Mouse (Mus musculus): Measurements from ENCODE around the gene Olfr1151. TPM values are rescaled to one million over a fixed set of nuclear protein-coding genes. Genes with fewer than 3 reads are reported as not detected.

Olfr1151 gene
- polyA plus RNA-seq (2012; rRNA removed): not detected in 2 replicates
- polyA plus RNA-seq (2014; fragmentation: Nextera tagmentation; extraction: Ambion mirVana): not detected in 2 replicates

DNA sequence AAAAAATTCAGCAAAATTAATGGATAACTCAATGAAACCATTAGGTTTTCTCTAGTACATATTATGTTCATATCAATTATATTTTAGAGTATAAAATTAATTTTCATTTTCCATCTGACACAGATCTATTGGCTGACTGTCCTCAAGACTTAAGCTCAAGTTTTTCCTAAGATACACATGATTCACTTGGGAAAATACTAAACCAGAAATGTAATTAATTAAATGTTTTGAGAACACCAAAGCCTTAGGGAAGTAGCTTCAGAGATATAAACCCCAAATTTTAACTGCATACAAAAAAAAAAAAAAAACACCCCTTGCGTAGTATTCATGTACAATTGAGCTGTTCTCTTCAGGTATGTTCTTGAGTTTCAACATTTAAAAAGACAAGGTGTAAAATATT lies at the start of gene Olfr1151:
Gene Olfr1151, plus strand, starts transcription at position 301 of the 400 bp plus-strand sequence.
- DNase-seq (ENCODE audit: low read depth in 3 of 3, low spot score in 3 of 3): no peak
- Histone ChIP-seq H3K9ac (replicated peaks) (no peak within 1 kb of the TSS), H3K36me3 (replicated peaks; ENCODE audit: control insufficient read depth, insufficient read depth, low read depth) (no peaks in the 10 kb centered on the region), H3K27me3 (ENCODE audit: control insufficient read depth, insufficient read depth, low read length) (no peaks in the 10 kb centered on the region), H3K4me3 (ENCODE audit: insufficient read depth in 1 of 2, low read depth in 2 of 2, low read length in 2 of 2) (no peak within 1 kb of the TSS), H3K4me1 (replicated peaks; ENCODE audit: control insufficient read depth in 2 of 2, insufficient read depth in 2 of 2, low read length in 1 of 2) (no peaks in the 10 kb centered on the region), H3K4me2 (ENCODE audit: low read depth) (no peak within 1 kb of the TSS), H3K27ac (no peak within 1 kb of the TSS), H3K9me3 (ENCODE audit: control insufficient read depth, low read length) (no peaks in the 10 kb centered on the region)
- ATAC-seq (ENCODE audit: insufficient read depth): no peak
- WGBS (ENCODE audit: insufficient replicate concordance): 57% methylated on average over 1 of the region's 1 CpGs
- TF ChIP-seq EP300 (IDR thresholded peaks at IDR 0.05; ENCODE audit: low read depth) (no peak), CTCF (IDR thresholded peaks at IDR 0.05; ENCODE audit: low read depth) (no peak)

DNA sequence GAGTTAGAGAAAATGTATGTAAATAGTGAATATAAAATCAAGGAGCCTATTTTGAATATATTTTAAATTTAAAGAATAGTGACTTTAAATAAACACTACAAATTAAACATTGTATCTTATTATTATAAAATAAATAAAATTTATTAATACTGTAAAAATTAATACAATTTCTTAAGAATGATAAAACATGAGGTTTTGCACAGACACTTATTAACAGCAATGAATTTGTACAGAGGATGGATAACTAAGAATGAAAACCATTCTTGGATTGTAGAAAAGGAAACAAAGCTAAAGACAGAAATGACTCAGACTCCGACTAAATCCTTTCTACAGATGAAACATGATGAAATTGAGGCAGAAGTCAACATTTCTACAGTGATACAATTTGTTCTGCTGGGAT lies 46.1 kb upstream of the Olfr1151 start, which contains the start of gene Olfr1145:
Gene Olfr1145, plus strand, starts transcription at position 301 of the 400 bp plus-strand sequence.
- no peaks in the 10 kb centered on the region for H3K27me3 ChIP-seq (ENCODE audit: control insufficient read depth, insufficient read depth, low read length)
- no peak within 1 kb of the TSS for H3K9ac ChIP-seq (replicated peaks)
- H3K4me2 ChIP-seq (ENCODE audit: low read depth): no peak within 1 kb of the TSS
- TF ChIP-seq EP300 (IDR thresholded peaks at IDR 0.05; ENCODE audit: low read depth): no peak
- TF ChIP-seq CTCF (IDR thresholded peaks at IDR 0.05; ENCODE audit: low read depth): no peak
- ATAC-seq (ENCODE audit: insufficient read depth): no peak
- WGBS (ENCODE audit: insufficient replicate concordance): 55% methylated on average over 1 of the region's 1 CpGs
- DNase-seq (ENCODE audit: low read depth in 3 of 3, low spot score in 3 of 3): no peak
- H3K36me3 ChIP-seq (replicated peaks; ENCODE audit: control insufficient read depth, insufficient read depth, low read depth): no peaks in the 10 kb centered on the region
- H3K9me3 ChIP-seq (ENCODE audit: control insufficient read depth, low read length): no peaks in the 10 kb centered on the region
- H3K4me1 ChIP-seq (replicated peaks; ENCODE audit: control insufficient read depth in 2 of 2, insufficient read depth in 2 of 2, low read length in 1 of 2): no peaks in the 10 kb centered on the region
- H3K27ac ChIP-seq: no peak within 1 kb of the TSS
- no peak within 1 kb of the TSS for H3K4me3 ChIP-seq (ENCODE audit: insufficient read depth in 1 of 2, low read depth in 2 of 2, low read length in 2 of 2)

DNA sequence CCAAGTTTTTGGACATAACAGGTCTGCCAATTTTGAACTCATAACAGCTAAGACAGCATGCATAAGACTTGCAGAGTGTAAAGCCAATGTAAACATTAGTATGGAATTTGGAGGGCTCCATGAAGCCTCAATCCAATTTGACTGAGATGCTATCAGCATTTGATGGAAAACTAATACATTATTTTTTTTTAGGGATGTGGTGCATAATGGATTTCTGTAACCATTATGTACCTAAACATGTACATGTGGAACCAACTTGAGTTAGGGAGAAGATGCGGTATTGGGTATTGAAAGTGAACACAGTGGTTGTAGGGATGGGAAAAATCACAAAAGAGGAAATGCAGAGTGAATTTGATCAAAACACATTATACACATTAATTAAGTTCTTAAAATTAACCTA lies 25.4 kb upstream of the Olfr1151 start, which contains the start of gene Olfr1148:
Gene Olfr1148, plus strand, starts transcription at position 301 of the 400 bp plus-strand sequence.
- Histone ChIP-seq H3K9ac (replicated peaks) (no peak within 1 kb of the TSS), H3K4me3 (ENCODE audit: insufficient read depth in 1 of 2, low read depth in 2 of 2, low read length in 2 of 2) (no peak within 1 kb of the TSS), H3K9me3 (ENCODE audit: control insufficient read depth, low read length) (no peaks in the 10 kb centered on the region), H3K4me1 (replicated peaks; ENCODE audit: control insufficient read depth in 2 of 2, insufficient read depth in 2 of 2, low read length in 1 of 2) (no peaks in the 10 kb centered on the region), H3K27ac (no peak within 1 kb of the TSS), H3K4me2 (ENCODE audit: low read depth) (no peak within 1 kb of the TSS), H3K36me3 (replicated peaks; ENCODE audit: control insufficient read depth, insufficient read depth, low read depth) (no peaks in the 10 kb centered on the region), H3K27me3 (ENCODE audit: control insufficient read depth, insufficient read depth, low read length) (no peaks in the 10 kb centered on the region)
- WGBS (ENCODE audit: insufficient replicate concordance): 67% methylated on average over 1 of the region's 1 CpGs
- ATAC-seq (ENCODE audit: insufficient read depth): no peak
- no peak for DNase-seq (ENCODE audit: low read depth in 3 of 3, low spot score in 3 of 3)
- TF ChIP-seq CTCF (IDR thresholded peaks at IDR 0.05; ENCODE audit: low read depth) (no peak), EP300 (IDR thresholded peaks at IDR 0.05; ENCODE audit: low read depth) (no peak)

DNA sequence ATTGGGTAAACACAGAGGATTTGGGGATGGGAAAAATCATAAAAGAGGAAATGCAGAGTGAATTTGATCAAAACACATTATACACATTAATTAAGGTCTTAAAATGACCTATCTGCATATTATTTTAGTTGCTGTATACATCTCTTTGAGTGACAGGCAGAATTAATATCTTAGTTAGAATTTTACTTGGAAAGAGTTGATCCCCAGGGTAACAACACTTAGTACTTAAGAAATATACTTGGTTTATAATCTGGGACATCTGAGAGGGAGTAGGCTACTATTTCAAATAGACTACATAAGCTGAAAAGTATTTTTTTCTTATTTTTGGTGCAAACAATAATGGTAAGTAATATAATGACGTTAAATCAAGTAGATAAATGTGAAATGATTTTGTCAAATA lies 12.0 kb upstream of the Olfr1151 start, which contains the start of gene Olfr1150-ps1:
Gene Olfr1150-ps1, plus strand, starts transcription at position 301 of the 400 bp plus-strand sequence.
- no peaks in the 10 kb centered on the region for H3K4me1 ChIP-seq (replicated peaks; ENCODE audit: control insufficient read depth in 2 of 2, insufficient read depth in 2 of 2, low read length in 1 of 2)
- 38% methylated on average over 1 of the region's 1 CpGs for WGBS (ENCODE audit: insufficient replicate concordance)
- TF ChIP-seq CTCF (IDR thresholded peaks at IDR 0.05; ENCODE audit: low read depth) (no peak), EP300 (IDR thresholded peaks at IDR 0.05; ENCODE audit: low read depth) (no peak)

DNA sequence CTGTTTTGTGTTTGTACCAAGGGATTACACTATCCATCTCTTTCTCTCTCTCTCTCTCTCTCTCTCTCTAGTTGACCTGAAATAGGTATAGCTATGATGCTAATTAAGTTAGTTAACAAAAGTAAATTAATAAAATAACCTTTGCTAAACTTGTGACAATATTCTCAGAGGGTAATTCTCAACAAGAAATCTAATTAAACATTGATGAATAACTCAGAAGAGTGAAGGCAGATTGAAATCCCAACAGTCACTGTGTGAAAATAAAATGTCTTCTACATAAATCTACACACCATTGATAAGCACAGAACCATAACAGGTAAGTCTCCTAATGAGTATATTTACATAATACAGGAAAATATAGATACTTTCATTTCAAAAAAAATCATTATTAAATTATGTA lies 10.5 kb downstream of the Olfr1151 start, which contains the start of gene Olfr1152:
Gene Olfr1152, plus strand, starts transcription at position 301 of the 400 bp plus-strand sequence.
- H3K27me3 ChIP-seq (ENCODE audit: control insufficient read depth, insufficient read depth, low read length): no peaks in the 10 kb centered on the region
- H3K4me3 ChIP-seq (ENCODE audit: insufficient read depth in 1 of 2, low read depth in 2 of 2, low read length in 2 of 2): no peak within 1 kb of the TSS
- no peaks in the 10 kb centered on the region for H3K36me3 ChIP-seq (replicated peaks; ENCODE audit: control insufficient read depth, insufficient read depth, low read depth)
- H3K27ac ChIP-seq: no peak within 1 kb of the TSS
- DNase-seq (ENCODE audit: low read depth in 3 of 3, low spot score in 3 of 3) (no peak), ATAC-seq (ENCODE audit: insufficient read depth) (no peak)
- no peaks in the 10 kb centered on the region for H3K4me1 ChIP-seq (replicated peaks; ENCODE audit: control insufficient read depth in 2 of 2, insufficient read depth in 2 of 2, low read length in 1 of 2)
- no peak within 1 kb of the TSS for H3K9ac ChIP-seq (replicated peaks)
- TF ChIP-seq CTCF (IDR thresholded peaks at IDR 0.05; ENCODE audit: low read depth): no peak
- TF ChIP-seq EP300 (IDR thresholded peaks at IDR 0.05; ENCODE audit: low read depth): no peak
- no peaks in the 10 kb centered on the region for H3K9me3 ChIP-seq (ENCODE audit: control insufficient read depth, low read length)
- H3K4me2 ChIP-seq (ENCODE audit: low read depth): no peak within 1 kb of the TSS

More for the DNA sequence above, 12.0 kb upstream of the Olfr1151 start, which contains the start of gene Olfr1150-ps1:
- no peak for DNase-seq (ENCODE audit: low read depth in 3 of 3, low spot score in 3 of 3)
- no peak for ATAC-seq (ENCODE audit: insufficient read depth)
- Histone ChIP-seq H3K9ac (replicated peaks) (no peak within 1 kb of the TSS), H3K27ac (no peak within 1 kb of the TSS), H3K4me2 (ENCODE audit: low read depth) (no peak within 1 kb of the TSS), H3K36me3 (replicated peaks; ENCODE audit: control insufficient read depth, insufficient read depth, low read depth) (no peaks in the 10 kb centered on the region), H3K9me3 (ENCODE audit: control insufficient read depth, low read length) (no peaks in the 10 kb centered on the region), H3K4me3 (ENCODE audit: insufficient read depth in 1 of 2, low read depth in 2 of 2, low read length in 2 of 2) (no peak within 1 kb of the TSS), H3K27me3 (ENCODE audit: control insufficient read depth, insufficient read depth, low read length) (no peaks in the 10 kb centered on the region)

Measured in liver, embryonic 14.5 days (tissue).